Mouse (Mus musculus) heart, adult 2 months (tissue): Measurements from ENCODE around the gene Arid5b. TPM values are rescaled to one million over a fixed set of nuclear protein-coding genes. Genes with fewer than 3 reads are reported as not detected.
A peak's percentile ranks its signal among the peaks of the same experiment; 100 is the strongest.

Source experiments
- DNase-seq, 2 experiments: peaks; one replicate each; pipeline ENCODE4 v3.0.0; 2021
- H3K27ac ChIP-seq: fragments of 200-600 bp; 2 replicates; pipeline ENCODE4 v1.8.1; 2022
- H3K27me3 ChIP-seq: fragments of 200-500 bp; 2 replicates; pipeline ENCODE4 v1.6.1; 2012; ENCODE audit warnings: mild to moderate bottlenecking, low read length, inconsistent platforms, mixed read lengths; ENCODE audit not compliant: control insufficient read depth, insufficient read depth
- H3K36me3 ChIP-seq: fragments of 200-500 bp; 2 replicates; pipeline ENCODE4 v1.6.1; 2012; ENCODE audit warnings: low read length, inconsistent platforms; ENCODE audit not compliant: control insufficient read depth, insufficient read depth
- H3K4me1 ChIP-seq: fragments of 200-500 bp; 2 replicates; pipeline ENCODE4 v1.6.1; 2011; ENCODE audit warnings: low read length; ENCODE audit not compliant: control insufficient read depth, insufficient read depth
- H3K4me3 ChIP-seq: fragments of 200-600 bp; 2 replicates; pipeline ENCODE4 v1.8.1; 2022
- H3K79me2 ChIP-seq: fragments of 200-500 bp; replicated peaks from 2 replicates; pipeline ENCODE4 v1.6.1; 2012; ENCODE audit warnings: mild to moderate bottlenecking, inconsistent platforms, low read length, moderate library complexity, mixed read lengths; ENCODE audit not compliant: control insufficient read depth, insufficient read depth
- H3K9ac ChIP-seq: fragments of 200-500 bp; 2 replicates; pipeline ENCODE4 v1.6.1; 2012; ENCODE audit warnings: low read depth, mild to moderate bottlenecking, control low read depth, inconsistent platforms, low read length, mixed read lengths
- CTCF ChIP-seq: fragments of 200-600 bp; IDR thresholded peaks from 2 replicates; pipeline ENCODE4 v1.8.1; 2022; ENCODE audit warnings: antibody characterized with exemption, mild to moderate bottlenecking, moderate library complexity
- EP300 ChIP-seq: fragments of 200-500 bp; IDR thresholded peaks from 2 replicates; pipeline ENCODE4 v1.6.1; 2011; ENCODE audit warnings: low read depth, low read length, control low read depth; ENCODE audit not compliant: insufficient read depth
- POLR2A ChIP-seq: fragments of 200-500 bp; IDR thresholded peaks from 2 replicates; pipeline ENCODE4 v1.6.1; 2011; ENCODE audit warnings: mild to moderate bottlenecking, low read depth, low read length, control low read depth; ENCODE audit not compliant: insufficient read depth
- WGBS: fragments of 180-500 bp; shearing (Covaris S2); methylation state at CpG from one replicate; pipeline ENCODE4 v1.1.7; 2018; 5-methylcytosine and 5-hydroxymethylcytosine counted together
- intact Hi-C: fragments of 180-260 bp; cut with DNase I; formaldehyde crosslinking; loops from one replicate; pipeline ENCODE4 v1.15.1; 2025
- polyA plus RNA-seq: library from polyadenylated mRNA; depleted of rRNA; stranded (reverse); fragments of >200 nt; gene quantifications from 2 replicates; pipeline ENCODE4 v1.2.3, GENCODE M21; 2012
- total RNA-seq, 2 experiments: library from RNA; stranded (reverse); gene quantifications; 2 replicates each; pipeline ENCODE4 v1.2.3; 2021

The Arid5b gene
- total and polyA plus RNA-seq, 3 experiments, result 6.3 to 22.5 (median 21.1) TPM

GRCm38 (mm10) chr10:68110182-68110581 lies 168.4 kb downstream of the Arid5b start:
- no peak overlapping the region for H3K4me3 ChIP-seq
- intact Hi-C loops, result no loop called here
- TF ChIP-seq EP300, result no peak
- TF ChIP-seq CTCF, result no peak
- TF ChIP-seq POLR2A, result no peak
- H3K9ac ChIP-seq, result no peak overlapping the region
- H3K36me3 ChIP-seq, result peaks cover 44% of the 10 kb centered on the region
- H3K27ac ChIP-seq, result peak overlapping the region; percentile 65
- 53% methylated on average over 8 of the region's 8 CpGs for WGBS
- DNase-seq, result peak in 1 of 2 experiments; percentile 18
- no peaks in the 10 kb centered on the region for H3K27me3 ChIP-seq
- H3K79me2 ChIP-seq, result no peaks in the 10 kb centered on the region; the same call in 1 of the 2 replicates
- peaks cover 25% of the 10 kb centered on the region for H3K4me1 ChIP-seq

- peaks cover 26% of the 10 kb centered on the region for H3K4me1 ChIP-seq
- H3K4me3 ChIP-seq, result no peak overlapping the region
- 96% methylated on average over 1 of the region's 1 CpGs for WGBS
- H3K27ac ChIP-seq, result peak overlapping the region; percentile 65
- H3K9ac ChIP-seq, result no peak overlapping the region
- intact Hi-C loops, result no loop called here
- H3K27me3 ChIP-seq, result no peaks in the 10 kb centered on the region
- TF ChIP-seq EP300 (no peak), CTCF (no peak), POLR2A (no peak)
- H3K36me3 ChIP-seq, result peaks cover 49% of the 10 kb centered on the region
- H3K79me2 ChIP-seq, result no peaks in the 10 kb centered on the region
- DNase-seq, result no peak
Measured at GRCm38 (mm10) chr10:68109651-68110050, 168.9 kb downstream of the Arid5b start.

- H3K4me3 ChIP-seq, result no peak overlapping the region
- no peaks in the 10 kb centered on the region for H3K79me2 ChIP-seq
- peaks cover 37% of the 10 kb centered on the region for H3K4me1 ChIP-seq
- intact Hi-C loops, result loop anchor here (2.0 kb wide), 1 partner anchor 13 kb away; no protein-coding TSS in a partner anchor
- no peak overlapping the region for H3K9ac ChIP-seq
- H3K27ac ChIP-seq, result peak overlapping the region; percentile 67
- peak in 1 of 2 experiments; percentile 8 for DNase-seq
- no peak for TF ChIP-seq EP300
- TF ChIP-seq CTCF, result no peak
- no peak for TF ChIP-seq POLR2A
- no peaks in the 10 kb centered on the region for H3K27me3 ChIP-seq
- H3K36me3 ChIP-seq, result peaks cover 66% of the 10 kb centered on the region
- WGBS, result 87% methylated on average over 6 of the region's 6 CpGs
Measured at GRCm38 (mm10) chr10:68107716-68108115, 170.8 kb downstream of the Arid5b start.

- Histone ChIP-seq H3K4me3 (no peak overlapping the region), H3K9ac (no peak overlapping the region), H3K27me3 (no peaks in the 10 kb centered on the region), H3K27ac (peak overlapping the region; percentile 67), H3K79me2 (no peaks in the 10 kb centered on the region), H3K36me3 (peaks cover 72% of the 10 kb centered on the region), H3K4me1 (peaks cover 44% of the 10 kb centered on the region)
- intact Hi-C loops, result loop anchor here (2.0 kb wide), 1 partner anchor 14 kb away; no protein-coding TSS in a partner anchor
- 58% methylated on average over 9 of the region's 9 CpGs for WGBS
- DNase-seq, result no peak
- TF ChIP-seq POLR2A (no peak), EP300 (no peak), CTCF (no peak)
Measured at GRCm38 (mm10) chr10:68106351-68106950, 172.1 kb downstream of the Arid5b start.

GRCm38 (mm10) chr10:68104881-68105781 lies 173.4 kb downstream of the Arid5b start:
- no peaks in the 10 kb centered on the region for H3K79me2 ChIP-seq
- no peak overlapping the region; the same call in 1 of the 2 replicates for H3K9ac ChIP-seq
- no peak for DNase-seq
- no peak overlapping the region for H3K4me3 ChIP-seq
- peaks cover 38% of the 10 kb centered on the region for H3K4me1 ChIP-seq
- TF ChIP-seq POLR2A (no peak), EP300 (no peak), CTCF (no peak)
- no peaks in the 10 kb centered on the region for H3K27me3 ChIP-seq
- intact Hi-C loops, result no loop called here
- peaks cover 76% of the 10 kb centered on the region for H3K36me3 ChIP-seq
- H3K27ac ChIP-seq, result peak overlapping the region; percentile 67
- 31% methylated on average over 14 of the region's 14 CpGs for WGBS
